Mouse (Mus musculus) testis, adult 2 months (tissue): ENCODE results near the gene Wnt3a.

Experiments
- CTCF ChIP-seq: fragments of 200-500 bp; IDR thresholded peaks from 2 replicates; pipeline ENCODE4 v1.5.1; 2012; ENCODE audit warnings: low read depth, mild to moderate bottlenecking, inconsistent platforms, low read length, moderate library complexity; ENCODE audit not compliant: control insufficient read depth, insufficient read depth, insufficient replicate concordance
- POLR2A ChIP-seq: fragments of 200-500 bp; IDR thresholded peaks from 2 replicates; pipeline ENCODE4 v1.6.1; 2012; ENCODE audit warnings: low read depth, mild to moderate bottlenecking, inconsistent platforms, low read length, moderate library complexity; ENCODE audit not compliant: control insufficient read depth

DNA sequence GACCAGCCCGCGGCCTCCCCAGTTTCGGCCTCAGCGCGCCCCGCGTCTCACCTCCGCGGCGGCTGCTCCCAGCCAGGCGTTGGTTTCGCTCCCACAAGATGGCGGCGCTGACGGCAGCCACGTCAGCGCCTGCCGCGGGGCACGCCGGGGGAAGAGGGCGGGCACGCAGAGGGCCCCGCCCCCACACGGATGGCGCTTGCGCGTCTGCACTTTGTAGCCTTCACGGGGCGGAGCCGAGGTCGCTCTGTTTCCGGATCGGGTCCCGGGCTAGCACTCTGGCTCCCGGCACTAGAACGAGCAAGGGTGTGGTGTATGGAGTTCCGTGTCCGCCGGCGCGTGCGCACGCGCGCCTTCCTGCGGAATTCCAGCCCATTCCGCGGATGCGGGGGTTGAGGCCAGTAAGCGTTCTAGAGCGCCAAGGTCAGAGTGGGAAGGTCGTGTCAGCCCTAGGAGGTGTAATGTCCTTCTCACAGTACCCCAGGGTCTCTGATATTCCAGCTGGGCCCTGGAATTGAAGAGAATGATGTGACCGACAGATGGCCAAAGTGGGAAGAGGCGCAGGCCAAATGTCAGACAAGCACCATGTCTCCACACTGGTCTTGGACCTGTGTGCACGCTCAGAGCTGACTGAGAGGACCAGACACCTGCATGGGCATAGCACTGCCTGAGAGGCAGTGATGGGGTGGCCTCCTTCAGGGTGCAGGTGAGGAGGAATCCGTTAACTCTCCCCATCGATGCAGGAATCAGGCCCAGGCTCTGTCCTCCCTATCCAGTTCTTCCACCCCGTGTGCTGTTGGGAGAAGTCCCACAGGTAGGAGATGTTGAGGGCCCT is 62.2 kb downstream of the Wnt3a start, which contains the start of gene Arf1:
- TF ChIP-seq CTCF (no peak), POLR2A (peak; percentile 97)
